Comparison of ENCODE assay signal across 9 mouse cellular contexts in the genomic region with DNA sequence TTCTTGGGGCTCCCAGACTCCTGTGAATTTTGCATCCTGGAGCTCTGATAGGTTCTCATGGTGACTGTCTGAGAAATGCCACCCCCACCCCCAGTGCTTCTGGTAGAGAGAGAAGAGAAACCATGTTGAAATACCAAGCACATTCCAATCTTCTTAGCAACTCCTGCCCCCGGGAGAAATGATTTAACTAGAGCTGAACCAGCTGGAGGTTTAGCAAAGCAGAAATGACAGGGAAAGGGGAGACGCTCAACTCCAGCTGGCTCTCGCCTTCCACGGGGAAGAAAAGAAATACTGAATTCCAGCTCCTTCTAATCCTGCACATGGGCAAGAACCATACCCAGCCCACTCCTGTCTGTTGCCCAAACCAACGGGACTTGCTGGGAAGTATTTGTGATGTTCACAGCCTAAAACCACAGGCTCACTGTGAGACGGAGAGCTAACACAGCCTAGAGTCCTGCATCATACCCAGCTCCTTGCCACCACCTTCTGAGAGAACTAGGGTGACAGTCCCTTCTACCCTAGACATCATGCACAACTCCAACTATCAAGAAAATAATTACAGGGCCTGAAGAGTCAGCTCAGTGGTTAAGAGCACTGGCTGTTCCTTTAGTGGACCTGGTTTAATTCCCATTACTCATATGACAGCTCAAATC. TPM values are rescaled to one million over a fixed set of nuclear protein-coding genes. Genes with fewer than 3 reads are reported as not detected.
DNase-seq lines count a peak whose midpoint lies in the region; ATAC-seq and TF ChIP-seq lines count a peak whose summit lies in the region.
"Had no signal": no experiment of that assay in that cellular context is flagged by ENCODE, and none has a peak within 500 bp of the region (broad histone marks: within the 10 kb centered on the region; RNA-seq: fewer than 3 reads in every experiment).

No protein-coding gene starts in this region.

- peak overlapping the region; percentile 10; the same call in 1 of the 2 replicates for H3K4me2 ChIP-seq in hindbrain, postnatal 0 days (ENCODE audit: low read depth, low read length)
- peak overlapping the region; percentile 51 for H3K4me2 ChIP-seq in limb, embryonic 13.5 days (replicated peaks)
- no peak overlapping the region for H3K4me2 ChIP-seq in midbrain, postnatal 0 days (ENCODE audit: low read depth, low read length, poor library complexity, severe bottlenecking)

- H3K36me3 ChIP-seq in hindbrain, postnatal 0 days (ENCODE audit: insufficient read depth, low read length) = no peaks in the 10 kb centered on the region
- no peaks in the 10 kb centered on the region for H3K36me3 ChIP-seq in limb, embryonic 13.5 days
- no peaks in the 10 kb centered on the region for H3K36me3 ChIP-seq in midbrain, postnatal 0 days (ENCODE audit: insufficient read depth, low read length)
- H3K36me3 ChIP-seq: G1E had no signal

- ATAC-seq in hindbrain, postnatal 0 days = peak; percentile 51; the same call in 1 of the 2 replicates
- ATAC-seq in limb, embryonic 13.5 days (ENCODE audit: low FRiP score, low read depth) = peak; percentile 81
- no peak for ATAC-seq in midbrain, postnatal 0 days (ENCODE audit: low FRiP score)

- no peak overlapping the region for H3K9ac ChIP-seq in hindbrain, postnatal 0 days (replicated peaks; ENCODE audit: low read length)
- H3K9ac ChIP-seq in limb, embryonic 13.5 days = no peak overlapping the region
- no peak overlapping the region for H3K9ac ChIP-seq in midbrain, postnatal 0 days (replicated peaks; ENCODE audit: low read length, poor library complexity, severe bottlenecking)

- peak; percentile 50 to 62 for DNase-seq in layer of hippocampus, adult 18-20 months (ENCODE audit: low spot score in 2 of 2)
- DNase-seq in layer of hippocampus, adult 9-10 months (ENCODE audit: low spot score) = no peak
- peak; percentile 20 to 40 for DNase-seq in frontal cortex, postnatal 25 days (ENCODE audit: low spot score in 2 of 2)
- peak; percentile 48 for DNase-seq in hindbrain, postnatal 0 days (ENCODE audit: low spot score)
- peak; percentile 49 for DNase-seq in midbrain, postnatal 0 days (ENCODE audit: low spot score)
- DNase-seq in cerebellum, adult 9-11 months = no peak
- no peak for DNase-seq in spleen, postnatal 4 days (ENCODE audit: low spot score in 2 of 2)

- WGBS in hindbrain, postnatal 0 days = 8% methylated on average over 6 of the region's 6 CpGs
- 12% methylated on average over 6 of the region's 6 CpGs for WGBS in limb, embryonic 13.5 days
- 19% methylated on average over 6 of the region's 6 CpGs for WGBS in midbrain, postnatal 0 days

- no peak for TF ChIP-seq CTCF in hindbrain, postnatal 0 days (IDR thresholded peaks at IDR 0.05; ENCODE audit: low read depth)
- TF ChIP-seq CTCF in midbrain, postnatal 0 days (IDR thresholded peaks at IDR 0.05) = no peak

- H3K4me3 ChIP-seq in hindbrain, postnatal 0 days (ENCODE audit: low read length) = no peak overlapping the region
- no peak overlapping the region for H3K4me3 ChIP-seq in limb, embryonic 13.5 days
- no peak overlapping the region for H3K4me3 ChIP-seq in midbrain, postnatal 0 days (ENCODE audit: low read depth, low read length)

- no peaks in the 10 kb centered on the region for H3K4me1 ChIP-seq in hindbrain, postnatal 0 days (ENCODE audit: insufficient read depth, low read length)
- peaks cover 32% of the 10 kb centered on the region for H3K4me1 ChIP-seq in limb, embryonic 13.5 days
- no peaks in the 10 kb centered on the region; the same call in 1 of the 2 replicates for H3K4me1 ChIP-seq in midbrain, postnatal 0 days (ENCODE audit: insufficient read depth, low read length)

- no peaks in the 10 kb centered on the region for H3K9me3 ChIP-seq in hindbrain, postnatal 0 days (ENCODE audit: low read length)
- H3K9me3 ChIP-seq in limb, embryonic 13.5 days = no peaks in the 10 kb centered on the region
- H3K9me3 ChIP-seq in midbrain, postnatal 0 days (ENCODE audit: low read length) = no peaks in the 10 kb centered on the region

- peak overlapping the region; percentile 28; the same call in 1 of the 2 replicates for H3K27ac ChIP-seq in hindbrain, postnatal 0 days
- H3K27ac ChIP-seq in limb, embryonic 13.5 days = peak overlapping the region; percentile 82
- H3K27ac ChIP-seq in midbrain, postnatal 0 days (ENCODE audit: low read depth, low read length) = no peak overlapping the region

- H3K27me3 ChIP-seq in hindbrain, postnatal 0 days (ENCODE audit: insufficient read depth, low read length) = no peaks in the 10 kb centered on the region
- H3K27me3 ChIP-seq in limb, embryonic 13.5 days = no peaks in the 10 kb centered on the region
- no peaks in the 10 kb centered on the region; the same call in 1 of the 2 replicates for H3K27me3 ChIP-seq in midbrain, postnatal 0 days (ENCODE audit: insufficient read depth, low read length)

RNA-seq across cellular contexts. Expression of gene Tead1, which starts 15.7 kb away (rescaled TPM):
- 10 to 100 TPM; 22.6 to 25.3 TPM for total RNA-seq in layer of hippocampus, adult 18-20 months (2021)
- total RNA-seq in hindbrain, postnatal 0 days (2014; rRNA removed) = 25.6 and 32.4 TPM in 2 replicates
- 10.2 and 14.3 TPM in 2 replicates for polyA plus RNA-seq in hindbrain, postnatal 0 days (2015; fragmentation: Nextera tagmentation; extraction: Ambion mirVana)
- polyA plus RNA-seq in limb, embryonic 13.5 days (2015; fragmentation: Nextera tagmentation; extraction: Ambion mirVana) = 30.8 and 33.8 TPM in 2 replicates
- total RNA-seq in midbrain, postnatal 0 days (2014; rRNA removed) = 16.6 and 18.6 TPM in 2 replicates
- 4.6 and 8.0 TPM in 2 replicates for polyA plus RNA-seq in midbrain, postnatal 0 days (2015; fragmentation: Nextera tagmentation; extraction: Ambion mirVana)
- polyA plus RNA-seq: G1E had no signal

Comparison
In these comparisons a context has a peak if more than half of its experiments do, and no peak if none do; other contexts are left out.
1. DNase-seq: peak in layer of hippocampus, adult 18-20 months (2 of 2), frontal cortex, postnatal 25 days (2 of 2), hindbrain, postnatal 0 days (single experiment) and midbrain, postnatal 0 days (single experiment); none in layer of hippocampus, adult 9-10 months (single experiment), cerebellum, adult 9-11 months (single experiment) and spleen, postnatal 4 days (0 of 2).